20 mouse cellular contexts compared by ENCODE assay signal in the genomic region with DNA sequence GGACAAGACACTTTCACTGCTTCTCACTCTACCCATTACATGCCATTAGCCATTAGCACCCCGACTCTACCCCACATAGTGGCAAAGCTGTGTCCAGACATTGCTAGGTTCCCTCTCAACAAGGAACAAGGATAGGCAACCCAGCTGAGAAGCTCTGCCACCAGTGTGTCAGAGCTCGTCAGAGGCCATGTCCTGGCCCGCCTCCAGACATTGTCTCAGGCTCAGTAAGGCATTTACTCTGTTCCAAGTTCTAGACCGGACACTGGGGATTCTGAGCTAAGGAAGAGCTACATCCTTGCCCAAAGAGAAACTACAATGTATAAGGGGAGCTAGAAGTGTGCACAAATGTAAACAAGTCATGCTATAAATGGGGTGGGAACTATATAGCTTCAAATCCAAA.
A peak's percentile ranks its signal among the peaks of the same experiment; 100 is the strongest.
DNase-seq lines count a peak whose midpoint lies in the region; TF ChIP-seq lines count a peak whose summit lies in the region.
"Had no signal": no experiment of that assay in that cellular context is flagged by ENCODE, and none has a peak within 500 bp of the region (broad histone marks: within the 10 kb centered on the region; RNA-seq: fewer than 3 reads in every experiment).

No protein-coding gene starts in this region.

- no peak for TF ChIP-seq CTCF in gastrocnemius, adult 2 months (IDR thresholded peaks at IDR 0.05)
- TF ChIP-seq CTCF in kidney, adult 2 months (conservative IDR thresholded peaks at IDR 0.05; ENCODE audit: insufficient read depth, insufficient read length, low read depth, low read length), result no peak

- DNase-seq in gastrocnemius, adult 2 months, result peak; percentile 36
- no peak for DNase-seq in gastrocnemius, postnatal 25 days
- peak; percentile 47 to 63 for DNase-seq in heart, adult 18-20 months
- no peak for DNase-seq in heart, postnatal 4 days
- DNase-seq in kidney, adult 2 months, result peak; percentile 6
- DNase-seq in kidney, postnatal 4 days, result no peak
- peak; percentile 5 for DNase-seq in adipocyte (ENCODE audit: low spot score)
- no peak for DNase-seq in spleen, postnatal 14 days (ENCODE audit: low spot score in 2 of 2)
- DNase-seq: adrenal gland, postnatal 10 days; B cell, adult 2 months; cerebellum, adult 11 months; cerebellum, adult 8-10 months; cerebellum, postnatal 14 days; embryo, embryonic 11 days; gastrocnemius, postnatal 36 days had no signal

- intact Hi-C loops in gastrocnemius, adult 2 months (cut with DNase I), result no loop called here

- H3K4me1 ChIP-seq in kidney, adult 2 months (ENCODE audit: control insufficient read depth, insufficient read depth, low read length), result no peaks in the 10 kb centered on the region; the same call in 1 of the 2 replicates
- H3K4me1 ChIP-seq: embryonic facial prominence, embryonic 15.5 days; forebrain, embryonic 10.5 days; hindbrain, embryonic 15.5 days had no signal

- no peaks in the 10 kb centered on the region for H3K36me3 ChIP-seq in kidney, adult 2 months (ENCODE audit: control insufficient read depth, insufficient read depth, low read length)
- H3K36me3 ChIP-seq: embryonic facial prominence, embryonic 15.5 days; forebrain, embryonic 10.5 days; G1E; hindbrain, embryonic 15.5 days had no signal

- WGBS in kidney, adult 2 months, result 82% methylated on average over 4 of the region's 4 CpGs

- H3K27ac ChIP-seq in gastrocnemius, adult 2 months, result no peak overlapping the region; the same call in 1 of the 2 replicates
- no peak overlapping the region for H3K27ac ChIP-seq in kidney, adult 2 months (ENCODE audit: insufficient read depth, low read depth, low read length)
- H3K27ac ChIP-seq: embryonic facial prominence, embryonic 15.5 days; forebrain, embryonic 10.5 days; hindbrain, embryonic 15.5 days had no signal

- TF ChIP-seq POLR2A in kidney, adult 2 months (IDR thresholded peaks at IDR 0.05; ENCODE audit: low read depth, low read length), result no peak

- H3K4me3 ChIP-seq in gastrocnemius, adult 2 months, result no peak overlapping the region
- no peak overlapping the region for H3K4me3 ChIP-seq in kidney, adult 2 months (ENCODE audit: insufficient read depth, low read depth, low read length)
- H3K4me3 ChIP-seq: embryonic facial prominence, embryonic 15.5 days; erythroblast, embryonic 14.5 days; forebrain, embryonic 10.5 days; hindbrain, embryonic 15.5 days had no signal

- H3K27me3 ChIP-seq in kidney, adult 2 months (replicated peaks; ENCODE audit: control insufficient read depth, insufficient read depth, low read length), result no peaks in the 10 kb centered on the region
- H3K27me3 ChIP-seq: embryonic facial prominence, embryonic 15.5 days; hindbrain, embryonic 15.5 days had no signal

Comparison
In these comparisons a context has a peak if more than half of its experiments do, and no peak if none do; other contexts are left out.
1. DNase-seq: peak in gastrocnemius, adult 2 months (single experiment), heart, adult 18-20 months (2 of 2), kidney, adult 2 months (single experiment) and adipocyte (single experiment); none in gastrocnemius, postnatal 25 days (single experiment), heart, postnatal 4 days (single experiment), kidney, postnatal 4 days (0 of 2) and spleen, postnatal 14 days (0 of 2).